Comparison of ENCODE assay signal across 9 mouse cellular contexts in genomic region chr6:98949286-98949685, GRCm38 (mm10).
DNase-seq lines count a peak whose midpoint lies in the region; ATAC-seq and TF ChIP-seq lines count a peak whose summit lies in the region.
"Had no signal": no experiment of that assay in that cellular context is flagged by ENCODE, and none has a peak within 500 bp of the region (broad histone marks: within the 10 kb centered on the region; RNA-seq: fewer than 3 reads in every experiment).

No protein-coding gene starts in this region.

- no peak overlapping the region for H3K4me3 ChIP-seq in layer of hippocampus, adult 2 months
- H3K4me3 ChIP-seq in embryonic facial prominence, embryonic 13.5 days: no peak overlapping the region
- H3K4me3 ChIP-seq in midbrain, embryonic 14.5 days (replicated peaks; ENCODE audit: low read depth, low read length): no peak overlapping the region

- no peaks in the 10 kb centered on the region for H3K27me3 ChIP-seq in embryonic facial prominence, embryonic 13.5 days
- H3K27me3 ChIP-seq in midbrain, embryonic 14.5 days (ENCODE audit: control insufficient read depth, insufficient read depth, low read length): no peaks in the 10 kb centered on the region

- ATAC-seq in embryonic facial prominence, embryonic 13.5 days (ENCODE audit: insufficient number of reproducible peaks, insufficient read depth, low FRiP score, low TSS enrichment, low read depth): no peak
- ATAC-seq in midbrain, embryonic 14.5 days (ENCODE audit: low FRiP score, low TSS enrichment): no peak

- no peak for DNase-seq in layer of hippocampus, adult 2 months (ENCODE audit: low spot score in 2 of 2)
- no peak for DNase-seq in layer of hippocampus, adult 8-10 months (ENCODE audit: low spot score in 2 of 2)
- DNase-seq in heart, postnatal 4 days: peak; percentile 41
- peak; percentile 37 for DNase-seq in midbrain, embryonic 14.5 days
- no peak for DNase-seq in adipocyte (ENCODE audit: low spot score)
- no peak for DNase-seq in embryo, embryonic 10 days (ENCODE audit: low spot score)
- DNase-seq in B cell, adult 2 months: no peak
- DNase-seq: cerebellum, postnatal 10 days had no signal

- H3K36me3 ChIP-seq in embryonic facial prominence, embryonic 13.5 days: peaks cover 12% of the 10 kb centered on the region; the same call in 1 of the 2 replicates
- peaks cover under 1% of the 10 kb centered on the region; the same call in 1 of the 2 replicates for H3K36me3 ChIP-seq in midbrain, embryonic 14.5 days (ENCODE audit: control insufficient read depth, insufficient read depth, low read length)

- no peak for TF ChIP-seq CTCF in layer of hippocampus, adult 2 months (conservative IDR thresholded peaks at IDR 0.05)

- 31% methylated on average over 7 of the region's 7 CpGs for WGBS in embryonic facial prominence, embryonic 13.5 days
- 58% methylated on average over 7 of the region's 7 CpGs for WGBS in midbrain, embryonic 14.5 days

- H3K27ac ChIP-seq in layer of hippocampus, adult 2 months: peak overlapping the region; percentile 63; the same call in 1 of the 2 replicates
- peak overlapping the region; percentile 92 for H3K27ac ChIP-seq in embryonic facial prominence, embryonic 13.5 days
- no peak overlapping the region for H3K27ac ChIP-seq in midbrain, embryonic 14.5 days (replicated peaks; ENCODE audit: low read depth, low read length)

- H3K9ac ChIP-seq in embryonic facial prominence, embryonic 13.5 days: no peak overlapping the region
- no peak overlapping the region for H3K9ac ChIP-seq in midbrain, embryonic 14.5 days (replicated peaks; ENCODE audit: low read length)

- H3K4me2 ChIP-seq in embryonic facial prominence, embryonic 13.5 days: 0 out of 2 replicates have a peak overlapping the region, but pooled peaks have one; percentile 2
- no peak overlapping the region for H3K4me2 ChIP-seq in midbrain, embryonic 14.5 days (ENCODE audit: low read length)

- H3K9me3 ChIP-seq in embryonic facial prominence, embryonic 13.5 days: no peaks in the 10 kb centered on the region
- no peaks in the 10 kb centered on the region for H3K9me3 ChIP-seq in midbrain, embryonic 14.5 days (ENCODE audit: control insufficient read depth, low read length)

- H3K4me1 ChIP-seq in embryonic facial prominence, embryonic 13.5 days: peaks cover 63% of the 10 kb centered on the region
- peaks cover 8% of the 10 kb centered on the region for H3K4me1 ChIP-seq in midbrain, embryonic 14.5 days (ENCODE audit: control insufficient read depth, insufficient read depth, low read length)

Comparison
In these comparisons a context has a peak if more than half of its experiments do, and no peak if none do; other contexts are left out.
1. DNase-seq: peak in heart, postnatal 4 days (single experiment) and midbrain, embryonic 14.5 days (single experiment); none in layer of hippocampus, adult 2 months (0 of 2), layer of hippocampus, adult 8-10 months (0 of 2), adipocyte (single experiment), embryo, embryonic 10 days (single experiment) and B cell, adult 2 months (0 of 2).